Mouse (Mus musculus) ES-CJ7 (cell line): ENCODE measurements at regions not wholly inside any gene's neighbourhood (a gene's known extent, or its start where the extent isn't known, plus 50 kb on each side); places are given as distances from the start of the nearest gene placed in this dataset.
A peak's percentile ranks its signal among the peaks of the same experiment; 100 is the strongest.

Source experiments
- DNase-seq: peaks from one replicate; pipeline ENCODE4 v3.0.0; 2011; ENCODE audit warnings: low read depth, low spot score

DNA sequence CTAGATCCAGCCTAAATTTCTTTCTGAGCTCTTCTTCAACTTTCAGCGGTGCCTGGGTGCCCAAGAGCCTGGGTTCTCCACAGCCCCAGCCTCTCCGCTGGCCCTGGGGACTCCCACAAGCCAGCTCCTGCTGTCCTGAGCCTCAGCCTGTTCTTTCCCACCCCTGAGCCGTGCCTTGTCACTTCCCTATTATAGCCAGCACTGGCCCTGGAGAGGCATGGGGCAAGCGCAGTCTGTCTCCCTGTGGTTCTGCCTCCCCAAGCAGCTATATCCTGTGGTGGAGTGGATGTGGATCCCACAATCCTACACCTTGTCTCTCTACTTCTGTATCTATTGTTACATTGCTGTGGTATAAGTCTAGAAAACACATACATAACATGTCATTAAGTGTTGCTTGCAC, 128.6 kb upstream of the Hgf start:
- DNase-seq, result peak; percentile 53

DNA sequence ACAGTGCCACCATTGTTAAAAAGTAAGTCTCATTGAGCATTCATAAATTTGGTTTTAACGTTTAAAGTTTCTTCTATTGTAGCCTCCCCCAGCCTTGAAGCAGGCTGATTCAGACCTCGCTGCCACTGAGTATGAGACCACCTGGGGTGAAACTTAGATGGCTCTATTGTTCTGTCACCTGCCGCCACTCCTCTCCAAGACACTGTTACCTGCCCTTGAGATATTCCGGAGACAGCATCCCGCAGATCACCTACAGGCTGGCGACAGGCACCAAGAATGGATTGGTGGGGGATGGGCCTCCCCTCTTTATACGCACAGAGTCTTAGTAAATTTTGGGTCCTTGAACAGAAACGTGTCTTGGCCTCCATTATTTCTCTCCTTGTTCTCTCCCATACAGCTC, 128.0 kb upstream of the Hgf start:
- peak; percentile 89 for DNase-seq

DNA sequence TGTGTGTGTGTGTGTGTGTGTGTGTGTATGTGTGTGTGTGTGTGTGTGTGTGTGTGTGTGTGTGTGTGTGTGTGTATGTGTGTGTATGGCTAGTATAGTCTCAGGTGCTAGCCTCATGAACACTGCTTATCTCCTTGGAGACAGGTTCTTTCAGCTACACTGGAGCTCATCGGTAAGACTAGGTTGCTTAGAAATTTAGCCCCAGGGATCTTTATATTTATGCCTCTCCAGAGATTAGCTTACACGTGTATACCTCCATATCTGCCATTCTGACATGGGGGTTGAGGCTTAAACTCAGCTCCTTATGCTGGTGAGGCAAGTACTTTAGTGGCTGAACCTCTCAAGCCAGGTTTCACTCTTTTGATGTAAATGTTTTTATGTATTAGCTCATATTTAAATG, 127.0 kb upstream of the Hgf start:
- DNase-seq, result no peak

GRCm38 (mm10) chr5:16434586-16434985, 118.7 kb upstream of the Hgf start:
- no peak for DNase-seq

- DNase-seq, result no peak
Measured at GRCm38 (mm10) chr5:16445056-16445455, 108.2 kb upstream of the Hgf start.

- DNase-seq, result no peak
Measured at GRCm38 (mm10) chr5:16446977-16447376, 106.3 kb upstream of the Hgf start.

GRCm38 (mm10) chr5:16461795-16462194, 91.5 kb upstream of the Hgf start:
- no peak for DNase-seq

GRCm38 (mm10) chr5:16466266-16466665, 87.0 kb upstream of the Hgf start:
- no peak for DNase-seq

GRCm38 (mm10) chr5:16468560-16468959, 84.7 kb upstream of the Hgf start:
- DNase-seq, result no peak

DNA sequence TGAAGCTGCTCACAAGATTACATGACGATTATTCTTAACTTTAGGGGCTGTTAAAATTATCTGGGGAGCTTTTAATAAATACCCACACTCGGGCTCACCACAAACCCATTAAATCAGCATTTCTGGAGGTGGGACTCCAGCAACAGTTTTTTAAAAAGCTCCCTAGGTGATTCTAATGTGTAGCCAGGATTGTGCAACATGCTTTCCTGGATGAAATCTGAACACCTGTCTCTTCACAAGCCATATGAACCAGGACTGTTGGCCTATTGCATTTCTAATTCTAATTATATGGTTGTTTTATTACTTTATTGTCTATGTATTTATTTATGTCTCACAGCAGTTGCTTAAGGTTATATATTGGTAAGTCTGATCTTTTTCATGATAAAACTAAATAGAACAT, 84.1 kb upstream of the Hgf start:
- no peak for DNase-seq

- DNase-seq, result no peak
Measured at GRCm38 (mm10) chr5:16469644-16470275, 83.5 kb upstream of the Hgf start.

- DNase-seq, result no peak
Measured at GRCm38 (mm10) chr5:16470366-16470982, 82.8 kb upstream of the Hgf start.

GRCm38 (mm10) chr5:16487969-16488368, 65.3 kb upstream of the Hgf start:
- no peak for DNase-seq

DNA sequence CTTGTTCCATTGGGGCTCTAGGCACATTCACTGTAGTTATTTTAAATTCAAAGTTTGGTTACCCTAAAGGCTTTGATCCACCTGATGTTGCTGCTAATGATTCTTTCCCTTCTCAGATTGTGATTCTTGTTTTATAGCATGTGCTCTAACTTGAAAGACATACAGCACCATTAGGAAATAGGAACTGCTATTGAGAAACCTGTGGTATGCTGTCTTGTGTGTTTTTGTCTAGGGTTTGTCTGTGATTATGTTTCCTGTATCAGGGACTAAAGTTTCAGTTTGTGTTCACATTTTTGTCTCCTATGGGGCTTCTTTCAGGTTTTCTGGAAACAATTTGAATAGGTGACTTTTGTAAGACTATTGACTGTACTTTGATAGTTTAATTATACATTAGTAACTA, 63.5 kb upstream of the Hgf start:
- DNase-seq, result no peak

DNA sequence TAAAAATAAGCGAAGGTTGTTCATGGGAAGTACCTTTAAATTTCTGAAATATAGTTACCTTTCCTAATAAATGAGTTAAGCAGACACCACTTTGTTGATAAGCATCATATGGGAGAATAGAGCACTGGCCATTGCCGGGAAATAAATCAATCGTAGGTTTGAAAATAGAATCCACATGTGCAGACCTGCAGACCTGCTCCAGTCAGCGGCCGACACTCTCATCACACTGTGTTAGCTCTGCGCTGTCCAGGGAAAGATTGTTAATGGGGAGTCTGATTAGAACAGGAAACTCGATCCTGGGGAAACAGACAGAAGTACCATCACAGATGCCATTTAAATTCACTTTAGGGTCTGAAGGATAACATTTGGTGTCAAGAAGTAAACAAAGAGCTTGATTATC, 53.4 kb upstream of the Hgf start:
- no peak for DNase-seq
